Mouse (Mus musculus) C2C12 (cell line): ENCODE results near the gene Mki67. TPM values are rescaled to one million over a fixed set of nuclear protein-coding genes. Genes with fewer than 3 reads are reported as not detected.

Experiments used
- H3K27me3 ChIP-seq: one replicate; pipeline ENCODE4 v1.6.1; 2011; ENCODE audit not compliant: control insufficient read depth, insufficient read depth, insufficient read length
- H3K36me3 ChIP-seq: one replicate; pipeline ENCODE4 v1.6.1; 2011; ENCODE audit not compliant: control insufficient read depth, insufficient read depth
- H3K4me3 ChIP-seq: one replicate; pipeline ENCODE4 v1.5.1; 2011; ENCODE audit warnings: mild to moderate bottlenecking, control low read depth; ENCODE audit not compliant: poor library complexity, insufficient read depth, severe bottlenecking
- H3K79me2 ChIP-seq: one replicate; pipeline ENCODE4 v1.6.1; 2011; ENCODE audit not compliant: control insufficient read depth, insufficient read depth
- H3K79me3 ChIP-seq: one replicate; pipeline ENCODE4 v1.6.1; 2011; ENCODE audit warnings: low read depth, control low read depth
- H3ac ChIP-seq: one replicate; pipeline ENCODE3; 2011; ENCODE audit warnings: low read depth; ENCODE audit not compliant: control insufficient read depth, insufficient read length
- CEBPB ChIP-seq: IDR thresholded peaks from one replicate; pipeline ENCODE4 v1.6.1; 2011; ENCODE audit warnings: low read depth, mild to moderate bottlenecking, control low read depth, moderate library complexity
- CTCF ChIP-seq: IDR thresholded peaks from one replicate; pipeline ENCODE4 v1.5.1; 2011; ENCODE audit not compliant: control insufficient read depth, insufficient read depth, insufficient read length
- FOSL1 ChIP-seq: IDR thresholded peaks from one replicate; pipeline ENCODE4 v1.8.0; 2011; ENCODE audit warnings: mild to moderate bottlenecking, low read length; ENCODE audit not compliant: poor library complexity, insufficient read depth, severe bottlenecking
- MAX ChIP-seq: IDR thresholded peaks from one replicate; pipeline ENCODE4 v1.6.1; 2011; ENCODE audit warnings: mild to moderate bottlenecking, control low read depth
- MYOD1 ChIP-seq: IDR thresholded peaks from one replicate; pipeline ENCODE4 v1.6.1; 2011; ENCODE audit warnings: low read depth; ENCODE audit not compliant: control insufficient read depth, insufficient read length
- MYOG ChIP-seq: IDR thresholded peaks from one replicate; pipeline ENCODE4 v1.6.1; 2011; ENCODE audit not compliant: control insufficient read depth, insufficient read length; ENCODE audit errors: extremely low read depth
- USF1 ChIP-seq: IDR thresholded peaks from one replicate; pipeline ENCODE4 v1.6.1; 2011; ENCODE audit warnings: low read depth, mild to moderate bottlenecking, control low read depth, moderate library complexity
- polyA plus RNA-seq: library from polyadenylated mRNA; unstranded; fragments of >200 nt; fragmentation: generic; extraction: Trizol; gene quantifications from one replicate; pipeline ENCODE4 v1.2.1, GENCODE M21; 2012; ENCODE audit warnings: missing spikeins

Mki67 gene
- polyA plus RNA-seq, 1 experiment, result 18.1 TPM

DNA sequence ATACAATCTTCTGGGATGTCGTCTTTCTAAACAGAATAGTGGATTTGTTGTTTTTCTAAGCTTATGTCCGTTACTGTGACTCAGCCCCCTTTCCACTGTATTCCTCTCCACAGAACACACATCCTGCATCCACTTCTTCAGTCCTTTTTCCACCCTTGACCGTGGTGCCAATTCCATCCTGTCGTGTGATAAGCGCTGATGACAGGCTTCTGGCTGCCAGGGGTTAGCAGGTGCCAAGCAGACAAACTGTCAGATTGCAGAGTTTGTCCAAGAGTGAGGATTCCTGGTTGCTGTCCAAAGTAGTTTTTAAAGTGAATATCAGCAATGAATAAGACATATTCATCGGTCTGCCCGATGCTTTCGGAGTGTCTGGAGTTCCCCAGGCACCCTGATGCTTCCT lies 39.4 kb downstream of the Mki67 start:
- H3ac ChIP-seq, result no peak overlapping the region
- no peaks in the 10 kb centered on the region for H3K27me3 ChIP-seq
- no peaks in the 10 kb centered on the region for H3K79me2 ChIP-seq
- no peaks in the 10 kb centered on the region for H3K79me3 ChIP-seq
- H3K4me3 ChIP-seq, result no peak overlapping the region
- peaks cover 3% of the 10 kb centered on the region for H3K36me3 ChIP-seq
- TF ChIP-seq FOSL1, result no peak
- no peak for TF ChIP-seq MAX
- TF ChIP-seq MYOG, result no peak
- no peak for TF ChIP-seq USF1
- no peak for TF ChIP-seq CEBPB
- TF ChIP-seq MYOD1, result no peak
- no peak for TF ChIP-seq CTCF

DNA sequence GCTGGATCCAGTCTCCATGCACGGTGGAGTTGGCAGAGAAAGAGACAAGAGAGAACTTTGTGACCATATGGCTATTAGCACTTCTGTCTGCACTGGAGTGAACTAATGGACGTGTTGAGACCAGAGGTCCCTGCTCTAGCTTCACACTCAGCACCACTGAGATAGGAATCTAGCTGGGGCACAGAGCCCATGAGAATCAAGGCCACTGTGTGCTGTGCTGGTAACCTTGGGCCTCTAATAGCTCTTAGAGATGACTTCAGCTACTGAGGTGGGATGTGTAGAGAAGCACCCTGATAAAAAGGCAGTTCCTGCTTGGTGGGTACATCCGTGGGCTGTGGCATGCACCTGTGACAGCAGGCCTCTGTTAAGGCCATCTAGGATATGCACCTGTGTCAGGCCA lies 42.6 kb downstream of the Mki67 start:
- Histone ChIP-seq H3K79me3 (no peaks in the 10 kb centered on the region), H3ac (no peak overlapping the region)

DNA sequence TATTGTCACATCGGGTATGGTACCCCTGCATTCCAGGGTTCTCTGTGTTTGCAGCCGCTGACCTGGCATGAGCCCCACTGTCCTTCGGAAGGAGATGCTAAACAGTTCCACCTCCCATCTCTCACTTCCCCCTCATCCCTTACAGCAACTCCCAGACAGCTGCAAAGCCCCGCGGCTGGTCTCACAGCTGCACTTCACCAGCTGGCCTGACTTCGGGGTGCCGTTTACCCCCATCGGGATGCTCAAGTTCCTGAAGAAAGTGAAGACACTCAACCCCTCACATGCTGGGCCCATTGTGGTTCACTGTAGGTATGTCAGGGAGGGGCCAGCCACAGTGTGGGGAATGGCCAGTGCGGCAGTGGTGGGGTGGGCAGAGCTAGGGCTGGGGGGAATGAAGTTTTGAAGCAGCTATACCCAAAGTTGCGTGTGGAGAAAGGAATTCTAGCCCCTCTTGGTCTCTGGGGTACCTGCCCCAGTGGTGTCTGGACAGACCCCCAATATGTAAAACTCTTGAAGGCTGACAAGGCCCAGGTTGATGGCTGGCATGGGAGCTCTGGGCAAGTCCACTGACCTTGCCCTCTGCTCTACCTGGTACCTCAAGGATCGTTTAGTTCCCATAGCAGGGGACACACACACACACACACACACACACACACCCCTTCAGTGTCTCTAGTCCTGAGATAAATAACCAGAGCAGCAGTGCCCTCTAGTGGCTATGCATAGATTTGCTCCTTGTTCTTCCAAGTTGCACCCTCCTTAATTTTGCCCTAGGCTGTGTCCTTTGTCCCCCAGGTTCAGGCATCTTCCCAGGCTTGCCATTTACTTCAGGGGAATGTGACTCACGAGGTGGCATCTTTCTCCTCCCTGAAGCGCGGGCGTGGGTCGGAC lies 47.1 kb downstream of the Mki67 start:
- no peak overlapping the region for H3K4me3 ChIP-seq
- no peaks in the 10 kb centered on the region for H3K36me3 ChIP-seq
- TF ChIP-seq FOSL1 (no peak), CTCF (peak; percentile 32)
- H3K79me2 ChIP-seq, result no peaks in the 10 kb centered on the region
- H3ac ChIP-seq, result no peak overlapping the region
- no peaks in the 10 kb centered on the region for H3K79me3 ChIP-seq
- H3K27me3 ChIP-seq, result no peaks in the 10 kb centered on the region

More for the DNA sequence above, 42.6 kb downstream of the Mki67 start:
- TF ChIP-seq CEBPB (no peak), MYOD1 (no peak), MAX (no peak), MYOG (no peak), USF1 (no peak)
- Histone ChIP-seq H3K36me3 (no peaks in the 10 kb centered on the region), H3K4me3 (no peak overlapping the region), H3K27me3 (no peaks in the 10 kb centered on the region), H3K79me2 (no peaks in the 10 kb centered on the region)

DNA sequence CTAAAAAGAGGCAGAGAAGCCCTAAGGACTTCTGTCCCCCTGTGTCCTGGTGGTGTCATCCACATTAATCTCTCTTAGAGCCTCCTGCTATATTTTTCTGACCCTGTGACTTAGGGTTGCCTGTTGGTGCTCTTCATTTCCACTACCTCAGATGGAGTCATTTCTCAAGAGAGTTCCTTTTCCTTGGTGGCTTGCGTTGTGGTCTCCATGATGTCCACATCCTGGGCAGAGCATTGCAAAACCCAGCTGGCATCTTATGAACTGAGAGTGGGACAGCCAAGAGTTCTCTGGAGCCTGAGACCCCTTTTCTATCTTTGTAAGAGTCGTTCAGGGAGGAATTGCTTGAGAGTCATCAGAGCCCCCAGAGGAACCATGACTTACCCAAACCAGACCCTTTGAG lies 49.8 kb downstream of the Mki67 start:
- Histone ChIP-seq H3K36me3 (peaks cover 3% of the 10 kb centered on the region), H3ac (no peak overlapping the region), H3K79me3 (no peaks in the 10 kb centered on the region), H3K4me3 (no peak overlapping the region), H3K27me3 (no peaks in the 10 kb centered on the region), H3K79me2 (no peaks in the 10 kb centered on the region)
- TF ChIP-seq MYOD1 (no peak), MYOG (no peak), USF1 (no peak), FOSL1 (no peak), MAX (no peak)

DNA sequence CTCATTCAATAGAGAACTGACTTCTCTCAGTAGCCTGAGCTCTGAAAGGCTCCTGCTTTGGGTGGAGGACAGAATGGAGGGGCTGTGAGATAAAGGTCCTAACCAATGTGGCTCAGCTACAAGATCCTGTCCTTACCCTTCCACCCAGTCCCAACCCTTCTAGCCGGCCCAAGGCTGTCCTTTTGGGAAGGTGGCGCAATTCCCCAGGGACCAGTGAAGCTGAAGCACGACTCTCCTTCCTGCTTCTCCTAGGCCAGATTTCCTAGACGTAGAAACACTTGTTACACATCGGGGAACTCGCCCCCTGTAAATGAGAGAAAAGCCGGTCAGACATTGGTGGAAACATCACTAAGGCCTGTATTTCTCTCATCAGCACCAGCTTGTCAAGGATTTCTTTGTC lies 52.0 kb downstream of the Mki67 start:
- Histone ChIP-seq H3ac (no peak overlapping the region), H3K4me3 (no peak overlapping the region), H3K79me2 (no peaks in the 10 kb centered on the region), H3K27me3 (no peaks in the 10 kb centered on the region), H3K36me3 (peaks cover 3% of the 10 kb centered on the region), H3K79me3 (no peaks in the 10 kb centered on the region)
- TF ChIP-seq CTCF, result no peak
- TF ChIP-seq MYOG, result no peak
- TF ChIP-seq CEBPB, result no peak
- TF ChIP-seq MYOD1, result no peak
- TF ChIP-seq USF1, result no peak
- TF ChIP-seq MAX, result no peak
- TF ChIP-seq FOSL1, result no peak

DNA sequence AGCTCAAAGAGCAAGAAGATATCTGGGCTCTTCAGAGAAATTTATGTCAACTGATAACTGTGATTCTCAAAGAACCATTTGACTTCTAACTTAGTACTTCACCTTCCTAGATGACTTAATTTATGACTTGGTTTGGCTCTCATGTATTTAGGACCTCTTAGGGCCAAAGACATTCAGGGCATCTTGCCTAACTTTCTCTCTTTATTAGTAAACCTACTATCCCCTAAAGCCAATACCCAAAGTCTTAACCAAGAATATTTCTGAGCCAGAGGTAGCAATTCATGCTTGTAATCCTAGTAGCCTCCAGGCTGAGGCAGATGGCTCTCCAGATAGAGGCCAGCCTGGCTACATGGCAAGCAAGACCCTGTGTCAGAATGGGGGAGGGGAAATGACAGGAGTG lies 55.8 kb downstream of the Mki67 start:
- H3K79me2 ChIP-seq, result no peaks in the 10 kb centered on the region
- no peak overlapping the region for H3ac ChIP-seq
- TF ChIP-seq FOSL1, result no peak
- no peak for TF ChIP-seq USF1
- TF ChIP-seq MAX, result no peak
- TF ChIP-seq MYOG, result no peak
- no peak for TF ChIP-seq CEBPB
- TF ChIP-seq MYOD1, result no peak
- H3K4me3 ChIP-seq, result no peak overlapping the region
- no peaks in the 10 kb centered on the region for H3K79me3 ChIP-seq
- peaks cover 3% of the 10 kb centered on the region for H3K36me3 ChIP-seq
- H3K27me3 ChIP-seq, result no peaks in the 10 kb centered on the region
